Mouse (Mus musculus): ENCODE measurements around the gene Rfc4.

GRCm38 (mm10) chr16:23145211-23145610, 17.7 kb upstream of the Rfc4 start:
- TF ChIP-seq ZNF384 (IDR thresholded peaks at IDR 0.05; ENCODE audit: low read depth, low read length) (no peak), MAFK (IDR thresholded peaks at IDR 0.05; ENCODE audit: insufficient read depth, low read depth, low read length) (no peak), HCFC1 (IDR thresholded peaks at IDR 0.05; ENCODE audit: borderline replicate concordance, insufficient read depth, low read length) (no peak), ZC3H11A (IDR thresholded peaks at IDR 0.05; ENCODE audit: borderline replicate concordance, low read depth, low read length) (no peak), CHD2 (IDR thresholded peaks at IDR 0.05; ENCODE audit: low read depth, low read length) (no peak)
